Mouse (Mus musculus): ENCODE data around the gene Rpl6.

DNA sequence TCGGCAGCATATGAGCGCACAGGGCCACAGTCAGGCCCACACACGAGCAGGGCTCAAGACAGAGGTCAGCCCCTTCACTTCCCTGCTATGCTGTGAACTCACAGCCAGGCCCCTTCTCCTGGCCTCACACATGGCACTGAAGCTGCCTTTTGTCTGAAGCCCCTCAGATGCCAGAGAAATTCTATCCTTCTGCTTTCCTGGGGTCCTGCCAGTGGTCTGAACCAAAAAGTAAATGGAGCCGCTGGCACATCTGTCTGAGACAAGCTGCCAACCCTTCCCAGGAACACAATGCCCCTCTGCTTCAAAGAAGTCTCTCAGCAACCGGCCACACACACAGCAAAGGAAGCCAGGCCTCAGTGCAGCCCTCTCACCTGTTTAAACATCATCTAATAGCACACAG is 42.0 kb upstream of the Rpl6 start:
- TF ChIP-seq POLR2A (IDR thresholded peaks at IDR 0.05; ENCODE audit: insufficient read depth, low read length) (no peak), CTCF (IDR thresholded peaks at IDR 0.05; ENCODE audit: low read depth, low read length) (no peak)
